Mouse (Mus musculus) brain, embryonic 14.5 days (tissue): ENCODE measurements at regions not wholly inside any gene's neighbourhood (a gene's known extent, or its start where the extent isn't known, plus 50 kb on each side); places are given as distances from the start of the nearest gene placed in this dataset.

Experiments
- CTCF ChIP-seq: fragments of 200-500 bp; IDR thresholded peaks from 2 replicates; pipeline ENCODE4 v1.5.1; 2012; ENCODE audit warnings: inconsistent platforms, mild to moderate bottlenecking, moderate library complexity, borderline replicate concordance; ENCODE audit not compliant: insufficient read depth, insufficient read length; ENCODE audit errors: extremely low read depth
- POLR2A ChIP-seq: fragments of 200-500 bp; IDR thresholded peaks from 2 replicates; pipeline ENCODE4 v1.6.1; 2012; ENCODE audit warnings: mild to moderate bottlenecking, inconsistent platforms, borderline replicate concordance; ENCODE audit not compliant: poor library complexity, insufficient read depth, insufficient read length, severe bottlenecking; ENCODE audit errors: extremely low read depth

GRCm38 (mm10) chr2:131612486-131612885, 50.4 kb upstream of the Adra1d start:
- TF ChIP-seq POLR2A (no peak), CTCF (no peak)
